Mouse (Mus musculus) bone marrow, adult 2 months (tissue): ENCODE measurements at regions not wholly inside any gene's neighbourhood (a gene's known extent, or its start where the extent isn't known, plus 50 kb on each side); places are given as distances from the start of the nearest gene placed in this dataset.

Experiments used
- CTCF ChIP-seq: fragments of 200-500 bp; IDR thresholded peaks from 2 replicates; pipeline ENCODE4 v1.5.1; 2011; ENCODE audit warnings: low read length, control low read depth; ENCODE audit not compliant: control insufficient read depth, insufficient read depth
- POLR2A ChIP-seq: fragments of 200-500 bp; IDR thresholded peaks from 2 replicates; pipeline ENCODE4 v1.6.1; 2011; ENCODE audit warnings: low read depth, mild to moderate bottlenecking, control low read depth, low read length, borderline replicate concordance; ENCODE audit not compliant: control insufficient read depth

DNA sequence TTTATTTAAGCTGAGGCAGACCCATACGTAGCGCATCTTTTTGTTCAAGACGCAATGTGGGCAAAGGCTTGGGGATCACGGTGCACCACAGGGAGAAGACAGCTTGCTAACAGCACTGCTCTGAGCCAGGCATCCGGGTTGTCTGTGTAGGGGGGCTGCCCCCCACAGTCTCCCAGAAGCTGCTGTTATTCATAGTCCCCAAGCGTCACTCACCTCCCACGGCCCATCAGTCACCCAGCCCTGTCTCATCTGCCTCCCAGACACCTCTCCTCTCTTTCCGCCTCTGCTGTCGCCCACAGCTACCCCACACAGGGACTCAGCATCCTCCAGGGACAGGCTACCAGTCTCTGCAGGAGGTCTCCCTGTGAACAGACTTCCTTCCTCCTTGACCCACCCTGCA lies 75.7 kb downstream of the Chst1 start:
- TF ChIP-seq POLR2A (no peak), CTCF (no peak)
